Mouse (Mus musculus) brain, embryonic 18.5 days (tissue): ENCODE measurements around the gene Lce3d.

Experiments used
- DNase-seq: peaks from one replicate; pipeline ENCODE4 v3.0.0-alpha.2; 2012; ENCODE audit warnings: low read depth, low spot score

The Lce3d gene

DNA sequence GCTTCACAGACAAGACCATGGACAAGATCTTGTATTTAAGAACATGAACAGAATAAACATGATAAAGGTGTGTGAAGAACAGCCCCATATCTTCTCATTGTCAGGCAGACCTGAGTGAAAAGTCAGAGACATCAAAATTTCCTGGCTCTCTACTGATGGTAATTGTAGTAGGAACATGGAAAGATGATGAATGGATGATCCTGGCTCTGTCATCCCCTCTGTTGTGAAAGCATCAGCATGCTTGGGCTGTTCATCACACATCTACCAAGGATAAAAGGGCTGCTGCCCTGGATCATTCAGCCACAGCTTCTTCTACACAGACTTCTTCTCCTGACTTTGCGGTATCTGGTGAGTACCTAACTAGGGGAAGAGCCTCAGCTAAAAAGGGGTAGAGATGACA lies at the start of gene Lce3d:
Lce3d (plus strand) TSS at position 301 of the 400 bp plus-strand sequence.
- no peak for DNase-seq

DNA sequence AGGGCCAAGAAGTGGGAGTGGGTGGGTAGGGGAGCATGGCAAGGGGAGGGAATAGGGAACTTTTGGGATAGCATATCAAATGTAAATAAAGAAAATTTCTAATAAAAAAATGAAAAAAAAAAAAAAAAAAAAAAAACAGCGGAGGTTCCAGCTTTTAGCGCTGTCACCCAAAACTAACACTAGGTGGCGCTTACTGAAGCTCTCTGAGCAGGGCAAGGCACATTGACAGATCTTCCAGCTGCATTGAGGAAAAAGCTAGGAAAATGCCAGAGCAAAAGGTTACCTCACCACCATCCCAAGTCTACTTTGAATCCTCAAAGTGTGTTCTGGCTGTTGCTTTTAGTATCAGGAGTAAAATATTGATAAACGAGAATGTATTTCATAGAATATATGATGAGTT lies 49.6 kb upstream of the Lce3d start:
- no peak for DNase-seq

DNA sequence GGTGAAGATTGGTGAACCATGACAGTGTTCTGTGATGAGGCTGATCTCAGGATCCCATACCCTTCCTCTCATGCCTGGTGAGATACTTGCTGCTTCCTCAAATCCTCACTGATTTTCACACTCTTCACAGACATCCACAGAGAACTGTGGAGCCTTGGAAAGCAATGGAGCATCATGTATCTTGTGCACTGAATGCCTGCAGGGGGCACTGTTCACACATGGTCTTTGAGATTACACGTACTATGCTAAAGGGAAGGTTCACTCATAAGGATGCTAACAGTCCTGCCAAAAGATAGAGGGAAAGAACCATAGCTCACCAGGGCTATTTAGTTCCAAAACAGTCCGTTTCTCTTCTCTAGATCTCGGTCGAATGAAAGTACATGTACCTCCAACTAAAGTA lies 36.8 kb upstream of the Lce3d start:
- DNase-seq = no peak

DNA sequence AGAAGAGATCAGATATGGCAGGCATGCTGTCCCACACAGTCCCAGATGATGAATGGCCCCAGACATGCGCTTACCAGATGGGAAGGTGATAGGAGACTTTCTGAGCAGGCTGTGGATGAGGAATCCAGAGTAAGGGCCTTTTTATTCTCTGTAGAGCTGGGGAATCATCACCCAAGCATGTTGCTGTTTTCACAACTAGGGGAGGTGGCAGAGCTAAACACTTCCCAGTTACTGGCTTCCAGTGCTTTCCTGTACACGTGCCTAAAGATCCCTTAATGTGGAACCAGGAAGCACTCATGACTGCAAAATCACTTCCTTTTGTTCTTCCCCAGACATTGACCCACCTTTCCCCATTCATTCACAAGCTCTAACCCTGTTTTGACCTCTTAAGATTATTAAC lies 31.1 kb upstream of the Lce3d start, which contains the start of gene Lce3a:
Lce3a (minus strand) TSS at position 101 of the 400 bp plus-strand sequence.
- no peak for DNase-seq

DNA sequence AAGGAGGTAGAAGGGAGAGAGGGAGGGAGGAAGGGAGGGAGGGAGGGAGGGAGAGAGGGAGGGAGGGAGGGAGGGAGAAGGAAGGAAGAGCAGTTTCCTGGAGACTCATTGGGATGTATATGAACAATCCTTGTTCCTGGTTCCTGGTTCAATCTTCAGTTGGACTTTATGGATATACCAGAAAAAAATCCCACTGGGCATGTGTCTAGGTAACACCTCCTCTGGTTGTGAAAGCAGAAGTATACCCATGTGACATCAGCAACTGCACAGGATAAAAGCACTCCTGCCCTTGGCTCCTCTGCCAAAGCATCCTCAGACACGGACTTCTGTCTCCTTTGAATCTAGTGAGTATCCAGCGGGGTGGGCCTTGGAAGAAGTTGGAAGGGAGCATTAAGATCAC lies 24.5 kb upstream of the Lce3d start, which contains the start of gene Lce3b:
Lce3b (plus strand) TSS at position 301 of the 400 bp plus-strand sequence.
- no peak for DNase-seq

DNA sequence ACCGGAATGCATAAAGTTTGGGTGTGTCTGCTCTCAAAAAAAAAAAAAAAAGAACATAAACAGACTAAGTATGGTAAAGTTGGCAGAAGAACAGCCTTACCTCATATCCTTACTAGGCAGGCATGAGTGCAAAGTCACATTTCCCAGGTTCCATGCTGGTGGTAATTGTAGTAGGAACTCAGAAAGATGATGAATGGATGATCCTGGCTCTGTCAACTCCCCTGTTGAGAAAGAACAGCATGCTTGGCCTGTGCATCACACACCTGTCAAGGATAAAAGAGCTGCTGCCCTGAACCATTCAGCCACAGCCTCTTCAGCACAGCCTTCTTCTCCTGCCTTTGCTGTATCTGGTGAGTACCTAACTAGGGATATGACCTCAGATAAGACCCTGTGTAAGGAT lies 13.0 kb upstream of the Lce3d start, which contains the start of gene Lce3c:
Lce3c (plus strand) TSS at position 301 of the 400 bp plus-strand sequence.
- DNase-seq = no peak

DNA sequence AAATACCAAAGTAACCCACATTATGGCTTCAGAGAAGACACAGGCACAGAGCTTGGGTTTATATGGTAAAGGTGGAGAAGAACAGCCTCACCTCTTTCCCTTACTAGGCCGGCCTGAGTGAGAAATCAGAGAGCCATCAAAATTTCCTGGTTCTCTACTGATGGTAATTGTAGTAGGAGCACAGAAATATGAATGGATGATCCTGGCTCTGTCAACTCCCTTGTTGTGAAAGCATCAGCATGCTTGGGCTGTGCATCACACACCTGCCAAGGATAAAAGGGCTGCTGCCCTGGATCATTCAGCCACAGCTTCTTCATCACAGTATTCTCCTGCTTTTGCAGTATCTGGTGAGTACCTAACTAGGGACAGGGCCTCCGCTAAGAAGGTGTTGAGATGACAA lies 9.6 kb downstream of the Lce3d start, which contains the start of gene Lce3e:
Lce3e (plus strand) TSS at position 301 of the 400 bp plus-strand sequence.
- no peak for DNase-seq

DNA sequence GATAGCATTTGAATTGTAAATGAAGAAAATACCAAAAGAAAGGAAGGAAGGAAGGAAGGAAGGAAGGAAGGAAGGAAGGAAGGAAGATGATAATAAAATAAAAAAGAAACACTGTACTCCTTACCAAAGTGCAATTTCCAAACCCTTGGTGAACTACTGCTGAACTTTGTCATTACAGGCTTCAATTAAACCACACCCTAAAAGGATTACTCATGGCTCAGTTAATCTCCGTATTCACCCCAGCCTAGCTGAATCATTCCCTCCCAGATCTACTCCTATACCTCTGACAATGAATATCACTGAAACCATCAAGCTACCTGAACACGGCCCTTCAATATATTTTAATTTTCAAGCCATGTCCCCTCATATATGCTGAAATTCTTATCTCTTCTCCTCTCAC lies 21.3 kb downstream of the Lce3d start:
- DNase-seq = no peak

DNA sequence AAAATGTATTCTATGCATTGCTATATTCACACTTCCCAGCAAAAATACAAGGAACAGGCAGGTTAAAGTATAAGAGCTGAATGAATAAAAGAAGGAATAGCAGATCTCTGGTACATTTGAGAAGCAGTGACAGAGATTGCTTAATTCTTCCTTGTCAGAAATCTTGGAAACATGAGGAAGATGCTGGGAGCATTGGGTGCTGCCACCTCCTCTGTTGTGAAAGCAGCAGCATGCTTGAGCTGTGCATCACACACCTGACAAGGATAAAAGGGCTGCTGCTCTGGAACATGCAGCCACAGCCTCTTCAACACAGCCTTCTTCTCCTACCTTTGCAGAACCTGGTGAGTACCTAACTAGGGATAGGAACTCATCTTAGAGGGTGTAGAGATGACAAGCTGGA lies 34.7 kb downstream of the Lce3d start, which contains the start of gene Lce3f:
Lce3f (plus strand) TSS at position 301 of the 400 bp plus-strand sequence.
- DNase-seq = no peak

DNA sequence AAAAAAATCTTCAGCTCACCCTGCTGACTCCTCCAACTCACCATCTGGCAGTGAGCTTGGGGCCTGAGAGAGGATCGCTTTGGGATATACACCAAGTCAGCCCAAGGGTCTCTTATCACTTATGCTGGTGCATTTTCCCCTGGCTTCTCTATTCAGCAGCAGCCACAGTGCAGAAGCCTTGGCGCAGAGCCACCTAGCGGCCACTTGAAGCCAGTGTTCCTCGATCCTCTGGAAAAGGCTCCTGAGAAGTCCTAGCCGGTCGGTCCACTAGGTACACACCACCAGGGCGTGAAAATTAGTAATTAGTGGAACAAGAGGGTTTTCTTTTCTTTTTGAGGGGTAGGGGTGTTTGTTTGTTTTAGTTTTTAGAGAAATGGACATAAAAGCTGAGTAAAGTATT lies 41.5 kb downstream of the Lce3d start:
- DNase-seq = peak; percentile 6

DNA sequence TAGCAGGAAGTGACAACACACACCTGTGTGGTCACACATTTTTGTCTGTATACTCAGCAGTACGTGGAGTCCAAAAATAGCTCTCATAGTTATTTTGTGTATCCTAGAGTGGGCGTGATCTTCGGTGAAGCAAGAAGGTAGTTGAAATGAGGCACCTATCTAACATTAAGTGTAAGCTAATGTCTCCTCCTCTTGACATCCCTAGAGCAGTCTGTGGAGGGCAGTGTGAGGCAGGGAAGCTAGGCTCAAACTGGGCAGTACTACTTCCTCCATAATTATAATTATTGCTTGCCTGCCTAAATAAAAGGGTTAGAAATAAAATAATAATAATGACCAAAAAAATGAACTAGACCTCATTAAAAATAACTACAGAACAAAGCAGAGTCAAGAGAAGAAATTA lies 43.4 kb downstream of the Lce3d start:
- no peak for DNase-seq

DNA sequence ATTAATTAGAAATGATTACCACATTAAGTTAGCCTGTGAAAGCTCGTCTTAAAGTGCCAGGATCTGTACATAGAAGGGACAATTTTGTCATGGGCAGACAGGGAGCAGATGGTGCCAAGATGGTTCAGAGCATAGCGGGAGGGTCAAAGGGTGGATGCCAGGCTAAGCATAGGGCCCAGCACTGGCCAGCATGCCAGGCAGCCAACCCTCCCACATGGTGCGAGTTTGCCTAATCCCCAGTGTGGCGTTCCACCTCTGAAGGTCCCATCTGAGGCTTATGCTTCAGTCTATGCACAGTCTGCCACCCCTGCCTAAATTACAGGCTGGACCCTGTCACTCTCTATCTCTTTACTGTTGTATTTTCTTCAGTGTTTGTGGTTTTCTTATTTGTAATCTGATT lies 45.7 kb downstream of the Lce3d start:
- DNase-seq = no peak
